Comparison of ENCODE assay signal across 11 mouse cellular contexts in genomic region chr4:100048351-100048950, GRCm38 (mm10). TPM values are rescaled to one million over a fixed set of nuclear protein-coding genes. Genes with fewer than 3 reads are reported as not detected.
DNase-seq lines count a peak whose midpoint lies in the region; ATAC-seq and TF ChIP-seq lines count a peak whose summit lies in the region.
"Had no signal": no experiment of that assay in that cellular context is flagged by ENCODE, and none has a peak within 500 bp of the region (broad histone marks: within the 10 kb centered on the region; RNA-seq: fewer than 3 reads in every experiment).

No protein-coding gene starts in this region.

- peaks cover 12% of the 10 kb centered on the region for H3K4me1 ChIP-seq in lung, embryonic 14.5 days (ENCODE audit: insufficient read depth)
- H3K4me1 ChIP-seq in lung, adult 2 months (ENCODE audit: control insufficient read depth, insufficient read depth, low read length) = peaks cover 2% of the 10 kb centered on the region; the same call in 1 of the 2 replicates
- H3K4me1 ChIP-seq in stomach, embryonic 16.5 days (ENCODE audit: control insufficient read depth, insufficient read depth, low read length) = peaks cover 11% of the 10 kb centered on the region; the same call in 1 of the 2 replicates
- H3K4me1 ChIP-seq: hindbrain, embryonic 15.5 days had no signal

- H3K36me3 ChIP-seq in lung, embryonic 14.5 days (ENCODE audit: insufficient read depth) = no peaks in the 10 kb centered on the region
- H3K36me3 ChIP-seq in stomach, embryonic 16.5 days (ENCODE audit: control insufficient read depth, insufficient read depth, low read length) = no peaks in the 10 kb centered on the region
- H3K36me3 ChIP-seq: hindbrain, embryonic 15.5 days had no signal

- no peaks in the 10 kb centered on the region for H3K27me3 ChIP-seq in lung, embryonic 14.5 days (ENCODE audit: insufficient read depth, low read length)
- H3K27me3 ChIP-seq in stomach, embryonic 16.5 days (ENCODE audit: control insufficient read depth, insufficient read depth, low read length) = no peaks in the 10 kb centered on the region
- H3K27me3 ChIP-seq: hindbrain, embryonic 15.5 days had no signal

- intact Hi-C loops in heart, postnatal 25 days (cut with DNase I) = no loop called here

- peak; percentile 32; the same call in 1 of the 2 replicates for ATAC-seq in lung, embryonic 14.5 days (ENCODE audit: insufficient read depth)
- peak; percentile 47 to 51 for ATAC-seq in hematopoietic stem cell, adult 5-6 weeks (replicated peaks in 1 of 2; ENCODE audit: insufficient read depth in 1 of 2, low FRiP score in 2 of 2, low TSS enrichment in 1 of 2, low read depth in 1 of 2, poor library complexity in 2 of 2, severe bottlenecking in 2 of 2)
- ATAC-seq in stomach, embryonic 16.5 days (ENCODE audit: insufficient read depth, low FRiP score) = no peak; the same call in 1 of the 2 replicates
- no peak for ATAC-seq in granulocyte monocyte progenitor cell, adult 5-6 weeks (replicated peaks; ENCODE audit: poor library complexity, severe bottlenecking)

- H3K9ac ChIP-seq in lung, embryonic 14.5 days = no peak overlapping the region
- no peak overlapping the region for H3K9ac ChIP-seq in stomach, embryonic 16.5 days (ENCODE audit: low read length)
- H3K9ac ChIP-seq: hindbrain, embryonic 15.5 days had no signal

- H3K4me2 ChIP-seq in lung, embryonic 14.5 days = no peak overlapping the region
- no peak overlapping the region for H3K4me2 ChIP-seq in stomach, embryonic 16.5 days (ENCODE audit: low read depth, low read length)
- H3K4me2 ChIP-seq: hindbrain, embryonic 15.5 days had no signal

- peak; percentile 39 to 43 for DNase-seq in heart, adult 18-20 months
- DNase-seq in heart, postnatal 25 days (ENCODE audit: low spot score) = no peak
- peak; percentile 78 for DNase-seq in lung, embryonic 14.5 days
- no peak for DNase-seq in lung, adult 2 months
- DNase-seq in cerebellum, adult 8-10 months = no peak
- DNase-seq: cerebellum, postnatal 25 days had no signal

- no peak overlapping the region for H3K4me3 ChIP-seq in lung, embryonic 14.5 days (ENCODE audit: low read depth, low read length)
- no peak overlapping the region for H3K4me3 ChIP-seq in lung, adult 2 months (replicated peaks; ENCODE audit: extremely low read depth, low read depth, low read length)
- no peak overlapping the region for H3K4me3 ChIP-seq in stomach, embryonic 16.5 days (replicated peaks; ENCODE audit: low read length)
- H3K4me3 ChIP-seq: hindbrain, embryonic 15.5 days; layer of hippocampus, adult 2 months had no signal

- TF ChIP-seq CTCF in lung, embryonic 14.5 days (IDR thresholded peaks at IDR 0.05; ENCODE audit: low read depth) = no peak
- TF ChIP-seq CTCF in lung, adult 2 months (IDR thresholded peaks at IDR 0.05; ENCODE audit: insufficient read depth, low read length) = no peak

- 34% methylated on average over 7 of the region's 7 CpGs for WGBS in lung, embryonic 14.5 days
- whole genome bisulfite sequencing in lung, adult 2 months = 46% methylated on average over 7 of the region's 7 CpGs
- WGBS in stomach, embryonic 16.5 days = 37% methylated on average over 7 of the region's 7 CpGs

- H3K27ac ChIP-seq in lung, embryonic 14.5 days (ENCODE audit: low read depth) = peak overlapping the region; percentile 30; the same call in 1 of the 2 replicates
- H3K27ac ChIP-seq in stomach, embryonic 16.5 days (ENCODE audit: low read length) = peak overlapping the region; percentile 26; the same call in 1 of the 2 replicates
- H3K27ac ChIP-seq: hindbrain, embryonic 15.5 days; layer of hippocampus, adult 2 months had no signal

- H3K9me3 ChIP-seq in lung, embryonic 14.5 days (ENCODE audit: low read depth, low read length) = no peaks in the 10 kb centered on the region
- no peaks in the 10 kb centered on the region for H3K9me3 ChIP-seq in stomach, embryonic 16.5 days (replicated peaks; ENCODE audit: control insufficient read depth, low read length)
- H3K9me3 ChIP-seq: hindbrain, embryonic 15.5 days had no signal

- TF ChIP-seq POLR2A in lung, adult 2 months (IDR thresholded peaks at IDR 0.05; ENCODE audit: borderline replicate concordance, extremely low read depth, low read depth, low read length) = no peak

RNA-seq across cellular contexts. Expression of gene Ror1, which starts 47.1 kb away (rescaled TPM):
- total RNA-seq in heart, adult 18-20 months (2021) = 1 to 10 TPM; 3.6 to 3.7 TPM
- 1 to 10 TPM; 7.7 to 9.7 TPM for total RNA-seq in heart, postnatal 25 days (2021)
- polyA plus RNA-seq in lung, embryonic 14.5 days (2014; fragmentation: Nextera tagmentation; extraction: Ambion mirVana) = 23.4 and 23.8 TPM in 2 replicates
- 2.2 and 2.6 TPM in 2 replicates for polyA plus RNA-seq in lung, adult 2 months (2012; rRNA removed)
- total RNA-seq in hematopoietic stem cell, adult 5-6 weeks (2017) = 0.35 and 0.50 TPM in 2 replicates
- polyA plus RNA-seq in stomach, embryonic 16.5 days (2015; fragmentation: Nextera tagmentation; extraction: Ambion mirVana) = 5.5 and 6.4 TPM in 2 replicates
- total RNA-seq in granulocyte monocyte progenitor cell, adult 5-6 weeks (2014; fragmentation: Nextera tagmentation) = not detected in 2 replicates
- not detected in 2 replicates for total RNA-seq in granulocyte monocyte progenitor cell, adult 5-6 weeks (2017)

Comparison
In these comparisons a context has a peak if more than half of its experiments do, and no peak if none do; other contexts are left out.
1. DNase-seq: peak in heart, adult 18-20 months (2 of 2) and lung, embryonic 14.5 days (single experiment); none in heart, postnatal 25 days (single experiment), lung, adult 2 months (single experiment) and cerebellum, adult 8-10 months (single experiment).
2. ATAC-seq: peak in lung, embryonic 14.5 days (single experiment) and hematopoietic stem cell, adult 5-6 weeks (2 of 2); none in stomach, embryonic 16.5 days (single experiment) and granulocyte monocyte progenitor cell, adult 5-6 weeks (single experiment).